In the genomic region with DNA sequence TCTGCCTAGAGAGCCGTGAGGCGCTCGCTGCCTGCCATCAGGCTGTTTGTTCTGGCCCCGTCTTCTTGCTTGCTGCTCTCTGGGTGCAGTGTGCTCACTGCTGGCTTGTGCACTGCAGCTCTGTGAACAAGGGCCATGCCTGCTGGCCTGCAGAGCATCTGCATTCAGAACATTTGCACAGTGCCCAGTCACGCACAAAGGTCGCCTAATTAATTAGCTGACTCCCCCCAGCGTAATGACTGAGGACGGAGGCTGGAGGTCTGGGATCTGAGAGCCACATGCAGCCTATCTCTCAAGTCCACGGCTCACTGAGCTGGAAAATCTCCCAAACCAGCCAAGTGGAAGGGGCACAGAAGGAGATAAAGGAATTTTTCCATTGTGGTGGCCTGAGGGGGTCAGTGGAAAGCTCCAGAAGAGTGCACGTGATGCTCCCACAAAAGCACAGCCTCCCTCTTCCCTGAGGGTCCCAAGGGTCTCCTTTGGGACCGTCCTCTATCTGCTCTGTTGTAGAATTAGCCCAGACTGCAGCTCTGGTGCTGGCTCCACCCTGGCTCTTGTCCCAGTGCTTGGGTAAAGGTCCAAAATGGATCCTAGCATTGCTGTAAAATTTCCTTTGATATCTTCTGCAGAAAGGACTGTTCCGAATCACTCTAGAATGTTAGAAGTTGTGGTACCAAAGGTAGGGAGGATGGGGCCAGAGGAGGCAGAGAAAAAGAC, we compare ENCODE assay signal across 8 mouse cellular contexts. TPM values are rescaled to one million over a fixed set of nuclear protein-coding genes. Genes with fewer than 3 reads are reported as not detected.
A peak's percentile ranks its signal among the peaks of the same experiment; 100 is the strongest.
DNase-seq lines count a peak whose midpoint lies in the region; ATAC-seq and TF ChIP-seq lines count a peak whose summit lies in the region.

No protein-coding gene starts in this region.

- no peak overlapping the region for H3K9ac ChIP-seq in heart, embryonic 15.5 days
- no peak overlapping the region for H3K9ac ChIP-seq in heart, adult 2 months (ENCODE audit: low read depth, low read length)
- H3K9ac ChIP-seq in hindbrain, embryonic 12.5 days = no peak overlapping the region
- H3K9ac ChIP-seq in midbrain, embryonic 14.5 days (replicated peaks; ENCODE audit: low read length) = 0 out of 2 replicates have a peak overlapping the region, but pooled peaks have one; percentile 30

- TF ChIP-seq EP300 in heart, adult 2 months (IDR thresholded peaks at IDR 0.05; ENCODE audit: insufficient read depth, low read depth, low read length) = no peak

- no peak for TF ChIP-seq POLR2A in heart, adult 2 months (IDR thresholded peaks at IDR 0.05; ENCODE audit: insufficient read depth, low read depth, low read length)

- peaks cover 31% of the 10 kb centered on the region for H3K4me1 ChIP-seq in heart, embryonic 15.5 days (replicated peaks)
- H3K4me1 ChIP-seq in heart, adult 2 months (ENCODE audit: control insufficient read depth, insufficient read depth, low read length) = peaks cover 10% of the 10 kb centered on the region
- H3K4me1 ChIP-seq in hindbrain, embryonic 12.5 days = peaks cover 50% of the 10 kb centered on the region
- H3K4me1 ChIP-seq in midbrain, embryonic 14.5 days (ENCODE audit: control insufficient read depth, insufficient read depth, low read length) = peaks cover 25% of the 10 kb centered on the region

- intact Hi-C loops in heart, adult 2 months (cut with DNase I) = no loop called here

- H3K36me3 ChIP-seq in heart, embryonic 15.5 days = no peaks in the 10 kb centered on the region
- H3K36me3 ChIP-seq in heart, adult 2 months (ENCODE audit: control insufficient read depth, insufficient read depth, low read length) = no peaks in the 10 kb centered on the region
- H3K36me3 ChIP-seq in hindbrain, embryonic 12.5 days = no peaks in the 10 kb centered on the region
- H3K36me3 ChIP-seq in midbrain, embryonic 14.5 days (ENCODE audit: control insufficient read depth, insufficient read depth, low read length) = no peaks in the 10 kb centered on the region

- H3K4me2 ChIP-seq in heart, embryonic 15.5 days = peak overlapping the region; percentile 26; the same call in 1 of the 2 replicates
- no peak overlapping the region for H3K4me2 ChIP-seq in hindbrain, embryonic 12.5 days (replicated peaks)
- peak overlapping the region; percentile 12; the same call in 1 of the 2 replicates for H3K4me2 ChIP-seq in midbrain, embryonic 14.5 days (ENCODE audit: low read length)

- peak overlapping the region; percentile 38 for H3K27ac ChIP-seq in heart, embryonic 15.5 days
- no peak overlapping the region for H3K27ac ChIP-seq in heart, adult 2 months
- peak overlapping the region; percentile 62 for H3K27ac ChIP-seq in hindbrain, embryonic 12.5 days
- peak overlapping the region; percentile 66 for H3K27ac ChIP-seq in midbrain, embryonic 14.5 days (replicated peaks; ENCODE audit: low read depth, low read length)

- TF ChIP-seq CTCF in heart, adult 2 months (IDR thresholded peaks at IDR 0.05) = no peak

- H3K27me3 ChIP-seq in heart, embryonic 15.5 days = peaks cover 7% of the 10 kb centered on the region; the same call in 1 of the 2 replicates
- no peaks in the 10 kb centered on the region for H3K27me3 ChIP-seq in heart, adult 2 months (ENCODE audit: control insufficient read depth, insufficient read depth, low read length)
- peaks cover 17% of the 10 kb centered on the region for H3K27me3 ChIP-seq in hindbrain, embryonic 12.5 days
- H3K27me3 ChIP-seq in midbrain, embryonic 14.5 days (ENCODE audit: control insufficient read depth, insufficient read depth, low read length) = 0 out of 2 replicates have a peak, but pooled peaks cover 2% of the 10 kb centered on the region

- no peaks in the 10 kb centered on the region for H3K79me2 ChIP-seq in heart, adult 2 months (replicated peaks; ENCODE audit: control insufficient read depth, insufficient read depth, low read length)

- H3K9me3 ChIP-seq in heart, embryonic 15.5 days (replicated peaks) = no peaks in the 10 kb centered on the region
- H3K9me3 ChIP-seq in hindbrain, embryonic 12.5 days (replicated peaks) = no peaks in the 10 kb centered on the region
- no peaks in the 10 kb centered on the region for H3K9me3 ChIP-seq in midbrain, embryonic 14.5 days (ENCODE audit: control insufficient read depth, low read length)

- 37% methylated on average over 12 of the region's 12 CpGs for WGBS in heart, embryonic 15.5 days
- WGBS in heart, adult 2 months = 43% methylated on average over 12 of the region's 12 CpGs
- WGBS in hindbrain, embryonic 12.5 days = 16% methylated on average over 12 of the region's 12 CpGs
- WGBS in midbrain, embryonic 14.5 days = 9% methylated on average over 12 of the region's 12 CpGs

- H3K4me3 ChIP-seq in heart, embryonic 15.5 days = no peak overlapping the region
- no peak overlapping the region for H3K4me3 ChIP-seq in heart, adult 2 months
- H3K4me3 ChIP-seq in hindbrain, embryonic 12.5 days = no peak overlapping the region
- H3K4me3 ChIP-seq in midbrain, embryonic 14.5 days (replicated peaks; ENCODE audit: low read depth, low read length) = no peak overlapping the region

- DNase-seq in heart, adult 2 months = no peak
- peak; percentile 91 for DNase-seq in cerebellum, adult 9-11 months
- DNase-seq in midbrain, embryonic 14.5 days = peak; percentile 78
- DNase-seq in adrenal gland, postnatal 10 days = no peak
- no peak for DNase-seq in urinary bladder, postnatal 4 days (ENCODE audit: low spot score in 2 of 2)
- no peak for DNase-seq in adrenal gland, postnatal 4 days (ENCODE audit: low spot score in 2 of 2)

- ATAC-seq in heart, embryonic 15.5 days (replicated peaks; ENCODE audit: insufficient number of reproducible peaks, insufficient read depth, low FRiP score, low read depth) = 0 out of 2 replicates have a peak, but pooled peaks have one; percentile 14
- peak; percentile 87 for ATAC-seq in hindbrain, embryonic 12.5 days (ENCODE audit: low FRiP score)
- peak; percentile 68 for ATAC-seq in midbrain, embryonic 14.5 days (ENCODE audit: low FRiP score, low TSS enrichment)

RNA-seq across cellular contexts. Expression of a gene that starts 27.5 kb away (rescaled TPM):
- polyA plus RNA-seq in heart, embryonic 15.5 days (2015; fragmentation: Nextera tagmentation; extraction: Ambion mirVana) = 50.0 and 53.9 TPM in 2 replicates
- 10 to 100 TPM; 40.0 to 41.3 TPM for total RNA-seq in heart, adult 2 months (2021)
- polyA plus RNA-seq in heart, adult 2 months (2012; rRNA removed) = 33.3 and 48.8 TPM in 2 replicates
- polyA plus RNA-seq in hindbrain, embryonic 12.5 days (2016; fragmentation: Nextera tagmentation; extraction: Ambion mirVana) = 56.5 and 59.0 TPM in 2 replicates
- polyA plus RNA-seq in midbrain, embryonic 14.5 days (2014; fragmentation: Nextera tagmentation; extraction: Ambion mirVana) = 65.1 and 77.7 TPM in 2 replicates
- total RNA-seq in adrenal gland, postnatal 10 days (2021) = 10 to 100 TPM; 25.4 to 34.8 TPM
- total RNA-seq in adrenal gland, postnatal 4 days (2021) = 10 to 100 TPM; 39.2 to 41.8 TPM

Comparison
In these comparisons a context has a peak if more than half of its experiments do, and no peak if none do; other contexts are left out.
1. ATAC-seq: peak in every context shown above with its lines; median percentile 87 in hindbrain, embryonic 12.5 days; 68 in midbrain, embryonic 14.5 days; 14 in heart, embryonic 15.5 days.
2. DNase-seq: peak in cerebellum, adult 9-11 months (single experiment) and midbrain, embryonic 14.5 days (single experiment); none in heart, adult 2 months (0 of 2), adrenal gland, postnatal 10 days (single experiment), urinary bladder, postnatal 4 days (0 of 2) and adrenal gland, postnatal 4 days (0 of 2).